Mouse (Mus musculus): Measurements from ENCODE around the gene Hoxb9. TPM values are rescaled to one million over a fixed set of nuclear protein-coding genes. Genes with fewer than 3 reads are reported as not detected.

Hoxb9 gene
- total and polyA plus RNA-seq, 3 experiments: not detected

GRCm38 (mm10) chr11:96278324-96278723 is 7.1 kb downstream of the Hoxb9 start:
- Histone ChIP-seq H3K27ac (ENCODE audit: insufficient read depth, low read depth) (no peak overlapping the region), H3K36me3 (replicated peaks in 1 of 2; ENCODE audit: control insufficient read depth in 1 of 2, insufficient read depth in 1 of 2, low read length in 1 of 2) (no peaks in the 10 kb centered on the region), H3K27me3 (replicated peaks) (peaks cover 94% of the 10 kb centered on the region), H3K4me2 (ENCODE audit: insufficient read depth, low read depth, poor library complexity, severe bottlenecking) (no peak overlapping the region), H3K9me3 (replicated peaks; ENCODE audit: low read length) (peaks cover 2% of the 10 kb centered on the region), H3K9ac (ENCODE audit: insufficient read depth, low read depth) (no peak overlapping the region), H3K4me3 (replicated peaks in 1 of 3; ENCODE audit: low read depth in 2 of 3, low read length in 2 of 3, poor library complexity in 1 of 3) (no peak overlapping the region), H3K4me1 (ENCODE audit: control insufficient read depth in 1 of 2, insufficient read depth in 2 of 2) (peaks cover 0 to 3% of the 10 kb centered on the region in 2 experiments; a peak in 1 of 4 replicates), H3K79me2 (replicated peaks; ENCODE audit: control insufficient read depth, extremely low read depth, insufficient read depth, poor library complexity, severe bottlenecking) (no peaks in the 10 kb centered on the region)
- in situ Hi-C loops (cut with MboI; ENCODE audit: low pct_ligation_motif_present, low pct_unique_long_range_greater_than_20kb, low sequenced_read_pairs): no loop called here
- TF ChIP-seq SMC3 (IDR thresholded peaks at IDR 0.05; ENCODE audit: low read depth, low read length) (no peak), SIN3A (IDR thresholded peaks at IDR 0.05; ENCODE audit: low read length) (no peak), JUND (conservative IDR thresholded peaks at IDR 0.05; ENCODE audit: low read depth, low read length) (no peak), BHLHE40 (IDR thresholded peaks at IDR 0.05; ENCODE audit: low read depth, low read length) (0 out of 2 replicates have a peak, but pooled peaks have one; percentile 16), MEF2A (IDR thresholded peaks at IDR 0.05; ENCODE audit: borderline replicate concordance, low read depth, low read length) (no peak)
- dilution Hi-C loops (cut with MboI; ENCODE audit: extremely low pct_ligation_motif_present, extremely low pct_unique_long_range_greater_than_20kb, low sequenced_read_pairs): no loop called here
- no peak for DNase-seq (ENCODE audit: extremely low read depth)

GRCm38 (mm10) chr11:96278773-96279172 is 7.5 kb downstream of the Hoxb9 start:
- Histone ChIP-seq H3K27me3 (replicated peaks) (peaks cover 94% of the 10 kb centered on the region), H3K9me3 (replicated peaks; ENCODE audit: low read length) (peaks cover 2% of the 10 kb centered on the region), H3K9ac (ENCODE audit: insufficient read depth, low read depth) (no peak overlapping the region), H3K79me2 (replicated peaks; ENCODE audit: control insufficient read depth, extremely low read depth, insufficient read depth, poor library complexity, severe bottlenecking) (no peaks in the 10 kb centered on the region), H3K4me3 (replicated peaks in 1 of 3; ENCODE audit: low read depth in 2 of 3, low read length in 2 of 3, poor library complexity in 1 of 3) (no peak overlapping the region), H3K4me2 (ENCODE audit: insufficient read depth, low read depth, poor library complexity, severe bottlenecking) (no peak overlapping the region), H3K4me1 (ENCODE audit: control insufficient read depth in 1 of 2, insufficient read depth in 2 of 2) (peaks cover 0 to 3% of the 10 kb centered on the region in 2 experiments; a peak in 1 of 4 replicates), H3K36me3 (replicated peaks in 1 of 2; ENCODE audit: control insufficient read depth in 1 of 2, insufficient read depth in 1 of 2, low read length in 1 of 2) (no peaks in the 10 kb centered on the region), H3K27ac (ENCODE audit: insufficient read depth, low read depth) (no peak overlapping the region)
- in situ Hi-C loops (cut with MboI; ENCODE audit: low pct_ligation_motif_present, low pct_unique_long_range_greater_than_20kb, low sequenced_read_pairs) (no loop called here), dilution Hi-C loops (cut with MboI; ENCODE audit: extremely low pct_ligation_motif_present, extremely low pct_unique_long_range_greater_than_20kb, low sequenced_read_pairs) (no loop called here)
- TF ChIP-seq KAT2A (IDR thresholded peaks at IDR 0.05; ENCODE audit: insufficient replicate concordance, low read length) (no peak), NRF1 (IDR thresholded peaks at IDR 0.05; ENCODE audit: low read depth, low read length) (peak; percentile 14; the same call in 1 of the 2 replicates), ZC3H11A (IDR thresholded peaks at IDR 0.05; ENCODE audit: low read depth, low read length) (peak; percentile 85), USF2 (conservative IDR thresholded peaks at IDR 0.05; ENCODE audit: low read depth, low read length) (no peak), NELFE (IDR thresholded peaks at IDR 0.05; ENCODE audit: low read depth, low read length) (0 out of 2 replicates have a peak, but pooled peaks have one; percentile 12), USF1 (IDR thresholded peaks at IDR 0.05; ENCODE audit: low read depth, low read length) (no peak), CHD2 (IDR thresholded peaks at IDR 0.05; ENCODE audit: low read length) (no peak), CTCF (conservative IDR thresholded peaks at IDR 0.05 in 1 of 2, IDR thresholded peaks at IDR 0.05 in 1 of 2; ENCODE audit: low read depth in 2 of 2, low read length in 2 of 2) (peak; percentile 71 to 99; a peak in 3 of 4 replicates), ZNF384 (IDR thresholded peaks at IDR 0.05; ENCODE audit: low read depth, low read length) (no peak), BHLHE40 (IDR thresholded peaks at IDR 0.05; ENCODE audit: low read depth, low read length) (0 out of 2 replicates have a peak, but pooled peaks have one; percentile 9), SMC3 (IDR thresholded peaks at IDR 0.05; ENCODE audit: low read depth, low read length) (peak; percentile 96), EP300 (IDR thresholded peaks at IDR 0.05; ENCODE audit: low read length) (no peak), JUND (conservative IDR thresholded peaks at IDR 0.05; ENCODE audit: low read depth, low read length) (no peak), IRF4 (IDR thresholded peaks at IDR 0.05; ENCODE audit: low read depth, low read length) (peak; percentile 68; the same call in 1 of the 2 replicates), RAD21 (IDR thresholded peaks at IDR 0.05; ENCODE audit: low read depth, low read length) (peak; percentile 100), MEF2A (IDR thresholded peaks at IDR 0.05; ENCODE audit: borderline replicate concordance, low read depth, low read length) (no peak), RCOR1 (conservative IDR thresholded peaks at IDR 0.05; ENCODE audit: low read depth, low read length) (no peak), TCF12 (IDR thresholded peaks at IDR 0.05; ENCODE audit: low read depth, low read length) (no peak)
- peak; percentile 87 for DNase-seq (ENCODE audit: extremely low read depth)
